Mouse (Mus musculus): ENCODE measurements around the gene Wfikkn2.
"Not testable (repeated sequence)": the region's sequence is repeated elsewhere in the genome, so short reads cannot be mapped to it uniquely, and the experiment has no call there.

The Wfikkn2 gene

GRCm38 (mm10) chr11:94245955-94246788 lies at the start of gene Wfikkn2:
TSS of gene Wfikkn2 (minus strand) at chr11:94246005.
- peak; percentile 36 for DNase-seq

DNA sequence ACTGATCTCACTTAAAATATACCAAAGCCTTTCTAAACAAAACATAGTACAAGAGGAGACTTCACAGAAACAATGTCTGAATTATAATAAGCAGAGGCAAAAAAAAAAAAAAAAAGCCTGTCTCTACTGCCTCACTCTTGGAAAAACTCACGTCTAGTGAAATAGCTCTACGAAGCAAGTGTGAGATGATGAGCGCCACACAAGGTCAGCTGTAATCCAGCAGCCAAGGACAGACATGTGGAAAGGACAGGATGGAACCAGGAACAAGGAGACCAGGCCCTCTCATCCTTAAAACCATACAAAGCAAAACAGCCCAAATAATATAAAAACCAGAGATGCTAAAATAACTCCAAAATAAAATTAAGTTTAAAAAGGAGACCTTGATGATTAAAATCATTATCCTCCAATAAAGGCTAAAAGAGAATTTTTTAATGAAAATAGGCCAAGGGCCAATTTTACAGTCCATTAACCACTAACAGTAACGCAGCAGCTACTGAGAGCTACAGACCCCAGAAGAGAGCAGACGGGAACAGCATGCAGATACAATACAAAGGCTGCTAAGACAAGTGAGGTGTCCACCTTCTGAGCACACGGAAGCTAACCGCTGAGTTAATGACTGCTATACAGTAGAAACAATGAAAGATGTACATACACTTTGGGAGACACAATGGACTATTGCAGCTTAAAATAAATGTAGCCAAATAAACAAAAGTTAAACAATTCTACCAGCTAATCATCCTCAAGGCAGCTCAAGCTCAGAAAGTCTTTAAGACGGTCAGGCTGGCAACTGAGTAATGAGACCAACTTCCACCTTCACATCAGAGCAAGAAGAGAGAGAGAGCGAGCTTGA lies 49.4 kb upstream of the Wfikkn2 start:
- no peak for DNase-seq

GRCm38 (mm10) chr11:94290062-94290740 lies 44.4 kb upstream of the Wfikkn2 start:
- no peak for DNase-seq

DNA sequence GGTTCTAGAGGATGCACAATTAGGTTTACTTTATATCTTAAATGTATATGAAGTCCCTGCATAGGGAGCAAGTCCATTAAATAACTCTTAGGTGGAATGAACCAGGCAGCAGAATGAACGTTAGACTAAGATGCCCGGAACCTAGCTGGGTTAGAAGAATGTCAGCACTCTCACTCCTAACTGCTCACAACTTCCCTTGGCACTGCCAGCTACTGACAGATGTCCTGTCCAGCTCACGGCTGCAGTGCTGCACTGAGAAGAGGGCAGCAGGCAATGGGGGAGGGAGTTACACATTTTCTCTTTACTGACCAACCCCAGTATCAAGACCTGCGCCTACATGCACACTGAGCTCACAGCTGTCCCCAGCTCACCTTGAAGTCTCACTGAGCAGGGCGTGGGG lies 41.3 kb upstream of the Wfikkn2 start:
- DNase-seq = no peak

GRCm38 (mm10) chr11:94285886-94286574 lies 40.2 kb upstream of the Wfikkn2 start:
- no peak for DNase-seq

GRCm38 (mm10) chr11:94283536-94284099 lies 37.8 kb upstream of the Wfikkn2 start:
- no peak for DNase-seq

GRCm38 (mm10) chr11:94282291-94282690 lies 36.5 kb upstream of the Wfikkn2 start:
- DNase-seq = no peak

- peak; percentile 47 for DNase-seq
Observed at GRCm38 (mm10) chr11:94281199-94282181, 35.7 kb upstream of the Wfikkn2 start, which contains the start of gene Gm21885. TSS of gene Gm21885 (plus strand) at chr11:94281873.

- peak; percentile 95 for DNase-seq
Observed at GRCm38 (mm10) chr11:94276869-94277337, 31.1 kb upstream of the Wfikkn2 start.

DNA sequence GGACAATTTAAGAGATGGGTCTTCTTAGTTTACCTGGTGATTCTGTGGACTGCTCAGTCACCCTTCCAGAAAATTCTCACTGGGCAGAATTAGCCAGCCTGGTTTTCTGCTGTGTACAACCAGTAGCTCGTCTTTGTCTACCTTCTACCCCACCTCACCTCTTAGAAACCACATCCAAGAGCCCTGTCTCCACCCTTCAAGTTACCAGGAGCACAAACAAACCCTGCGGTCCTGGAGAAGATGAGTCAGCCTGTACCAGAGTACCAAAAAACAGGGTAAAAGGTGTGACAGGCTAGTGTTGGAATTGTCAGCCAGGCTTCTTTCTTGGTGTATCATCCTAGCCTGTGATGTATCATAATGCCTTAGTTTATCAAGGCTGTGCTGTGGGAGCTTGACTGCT lies 29.9 kb upstream of the Wfikkn2 start:
- DNase-seq = no peak

GRCm38 (mm10) chr11:94275226-94275625 lies 29.4 kb upstream of the Wfikkn2 start:
- DNase-seq = no peak

DNA sequence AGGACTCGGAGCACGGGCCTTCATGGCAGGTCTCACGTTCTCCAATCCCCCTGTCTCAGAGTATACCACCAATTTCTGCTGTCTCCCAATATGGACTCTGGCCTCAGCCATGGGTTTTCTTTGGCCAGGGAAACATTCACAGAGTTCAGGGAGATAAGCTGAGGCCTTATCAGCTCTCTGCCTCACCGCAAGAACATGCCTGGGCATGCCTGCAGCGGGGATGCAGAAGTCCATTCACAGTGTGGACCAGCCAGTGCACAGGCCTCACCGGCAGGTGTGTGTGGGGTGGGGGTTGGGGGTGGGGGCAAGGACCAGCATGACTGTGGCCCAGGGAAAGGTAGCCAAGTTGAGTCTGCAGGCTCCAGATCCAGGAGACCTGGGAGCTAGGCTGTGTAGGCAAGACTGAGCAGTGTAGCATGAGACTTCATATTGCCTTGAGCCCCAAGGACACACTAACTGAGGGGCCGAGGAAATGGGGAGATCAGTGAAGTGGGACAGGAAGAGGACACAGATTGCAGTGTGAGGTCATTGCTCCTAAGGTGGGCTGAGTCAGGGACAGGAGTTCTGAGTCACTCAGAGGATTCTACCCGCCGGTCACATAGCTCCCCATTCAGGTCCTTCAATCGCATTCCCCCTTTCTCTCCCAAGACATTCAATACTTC lies 28.5 kb upstream of the Wfikkn2 start:
- DNase-seq = no peak

DNA sequence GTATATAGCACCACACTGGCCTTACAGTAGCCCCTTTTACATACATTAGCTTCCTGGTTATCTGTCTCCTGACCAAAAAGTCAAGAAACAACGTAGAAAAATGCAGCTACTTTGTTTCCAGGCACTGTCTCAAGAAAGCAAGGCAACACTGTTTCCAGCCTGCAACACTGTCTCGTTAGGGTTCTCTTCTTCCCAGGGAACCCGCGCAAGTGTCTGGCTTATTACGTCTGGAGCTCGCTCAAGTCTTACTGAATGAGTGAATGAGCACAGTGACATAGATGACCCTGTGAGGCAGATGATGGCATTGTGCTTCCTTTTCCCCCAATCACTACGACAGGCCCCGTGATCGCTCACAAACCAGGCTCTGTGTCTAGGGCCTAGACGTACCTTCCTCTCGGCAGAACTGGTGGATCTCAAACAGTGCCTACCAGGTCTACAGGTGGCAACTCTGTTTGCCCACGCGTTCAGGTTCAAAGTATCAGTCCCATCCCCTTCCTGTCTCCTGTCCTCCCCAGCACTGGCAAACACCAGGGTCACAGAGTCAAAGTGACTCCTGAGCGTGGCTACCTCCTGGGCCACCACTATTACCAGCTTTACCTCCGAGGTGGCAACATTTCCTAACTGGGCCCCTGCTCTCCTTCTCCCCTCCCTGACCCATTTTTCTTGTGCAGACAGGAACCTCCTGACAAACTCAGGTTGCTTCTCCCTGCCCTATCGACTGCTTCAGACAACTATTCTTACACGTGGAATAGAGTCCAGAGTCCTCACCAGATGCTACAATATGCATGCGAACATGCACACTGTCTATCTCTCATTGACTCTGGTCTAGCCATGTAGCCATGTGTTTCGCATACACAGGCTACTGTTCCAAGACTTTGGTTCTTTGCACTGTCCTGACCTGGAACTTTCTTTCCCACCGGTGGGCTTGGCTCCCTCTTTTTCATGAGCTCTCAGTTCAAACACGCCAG lies 27.4 kb upstream of the Wfikkn2 start:
- DNase-seq = no peak

DNA sequence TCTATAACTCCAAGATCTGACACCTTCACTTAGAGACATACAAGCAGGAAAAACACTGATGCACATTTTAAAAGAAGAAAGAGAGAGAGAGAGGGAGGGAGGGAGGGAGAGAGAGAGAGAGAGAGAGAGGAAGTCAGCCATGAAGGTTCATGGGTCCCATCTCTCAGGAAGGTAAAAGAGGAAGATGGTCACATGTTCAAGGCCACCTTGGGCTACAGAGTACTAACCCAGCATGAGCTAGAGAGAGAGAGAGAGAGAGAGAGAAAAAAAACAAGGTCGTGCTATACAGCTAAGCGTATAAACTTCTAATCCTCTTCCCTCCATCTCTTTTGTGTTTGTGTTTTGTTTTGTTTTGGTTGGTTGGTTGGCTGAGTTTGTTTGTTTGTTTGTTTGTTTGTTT lies 25.2 kb upstream of the Wfikkn2 start:
- no peak for DNase-seq

- DNase-seq = no peak
Observed at GRCm38 (mm10) chr11:94269906-94270305, 24.1 kb upstream of the Wfikkn2 start.

GRCm38 (mm10) chr11:94268761-94269160 lies 23.0 kb upstream of the Wfikkn2 start:
- DNase-seq = no peak

DNA sequence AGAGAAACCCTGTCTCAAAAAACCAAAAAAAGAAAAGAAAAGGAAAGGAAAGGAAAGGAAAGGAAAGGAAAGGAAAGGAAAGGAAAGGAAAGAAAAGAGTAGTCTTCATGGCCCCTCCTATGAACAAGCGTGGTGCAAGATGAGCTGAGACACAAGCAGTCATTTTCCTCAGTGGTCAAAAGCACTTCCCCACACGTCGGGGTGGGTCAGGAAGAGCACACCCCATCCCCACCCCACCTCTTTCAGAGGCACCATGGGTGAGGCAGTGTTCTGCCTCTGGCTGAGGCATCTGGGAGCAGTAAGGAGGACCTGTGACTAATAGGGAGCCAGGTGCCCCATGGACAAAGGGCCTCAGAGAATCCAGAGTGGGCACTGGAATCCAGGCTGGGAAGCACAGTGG lies 20.4 kb upstream of the Wfikkn2 start:
- not testable (repeated sequence) for DNase-seq

- DNase-seq = peak; percentile 78
Observed at GRCm38 (mm10) chr11:94265134-94265785, 19.5 kb upstream of the Wfikkn2 start.
